Mouse (Mus musculus) spleen, adult 2 months (tissue): ENCODE measurements at regions not wholly inside any gene's neighbourhood (a gene's known extent, or its start where the extent isn't known, plus 50 kb on each side); places are given as distances from the start of the nearest gene placed in this dataset.

Experiments used
- CTCF ChIP-seq: fragments of 200-500 bp; IDR thresholded peaks from 2 replicates; pipeline ENCODE4 v1.5.1; 2011; ENCODE audit warnings: mild to moderate bottlenecking, inconsistent platforms; ENCODE audit not compliant: insufficient read depth, insufficient read length, insufficient replicate concordance; ENCODE audit errors: extremely low read depth
- POLR2A ChIP-seq: fragments of 200-500 bp; IDR thresholded peaks from 2 replicates; pipeline ENCODE4 v1.6.1; 2011; ENCODE audit warnings: low read depth, low read length, inconsistent platforms

- no peak for TF ChIP-seq POLR2A
- TF ChIP-seq CTCF = no peak
These were observed 276.3 kb upstream of the Arglu1 start for GRCm38 (mm10) chr8:8966658-8967048.
